Mouse (Mus musculus) heart, adult 10 weeks (tissue): Measurements from ENCODE around the gene Cox4i2. TPM values are rescaled to one million over a fixed set of nuclear protein-coding genes. Genes with fewer than 3 reads are reported as not detected.

Source experiments
- polyA plus RNA-seq: library from polyadenylated mRNA; stranded (reverse); fragments of 350-450 nt; fragmentation: Illumina TruSeq; extraction: RNeasy Lipid Tissue Mini Kit (QIAGEN cat#74804); gene quantifications from one replicate; pipeline ENCODE4 v1.2.3, GENCODE M21; 2014; ENCODE audit warnings: low read depth, low replicate concordance

Gene Cox4i2
- 20.2 TPM for polyA plus RNA-seq

GRCm38 (mm10) chr2:152753944-152754711, at the start of gene Cox4i2:
Gene Cox4i2, plus strand, starts transcription at chr2:152754173.

GRCm38 (mm10) chr2:152736090-152736601, 17.8 kb upstream of the Cox4i2 start, which contains the start of gene Id1:
Gene Id1, plus strand, starts transcription at chr2:152736251.

Other genes starting within 250 kb of the Cox4i2 start
- gene Defb26, start 242.5 kb upstream of the Cox4i2 start, polyA plus RNA-seq = not detected
- gene Defb28, start 235.9 kb upstream of the Cox4i2 start, polyA plus RNA-seq = not detected
- not detected for gene Defb29, start 214.1 kb upstream of the Cox4i2 start, polyA plus RNA-seq
- not detected for gene Gm17416, start 184.8 kb upstream of the Cox4i2 start, polyA plus RNA-seq
- not detected for gene Defb21, start 181.4 kb upstream of the Cox4i2 start, polyA plus RNA-seq
- not detected for gene Defb19, start 173.9 kb upstream of the Cox4i2 start, polyA plus RNA-seq
- not detected for gene Defb45, start 154.8 kb upstream of the Cox4i2 start, polyA plus RNA-seq
- gene Defb36, start 149.8 kb upstream of the Cox4i2 start, polyA plus RNA-seq = not detected
- not detected for gene Defb25, start 131.1 kb upstream of the Cox4i2 start, polyA plus RNA-seq
- gene Rem1, start 127.2 kb upstream of the Cox4i2 start, polyA plus RNA-seq = 7.0 TPM
- gene H13, start 84.7 kb upstream of the Cox4i2 start, polyA plus RNA-seq = 35.5 TPM
- 16.7 TPM for gene Mcts2, start 67.1 kb upstream of the Cox4i2 start, polyA plus RNA-seq
- 95.2 TPM for gene Id1, start 17.9 kb upstream of the Cox4i2 start, polyA plus RNA-seq
- 36.1 TPM for gene Bcl2l1, start 77.6 kb downstream of the Cox4i2 start, polyA plus RNA-seq
- gene Tpx2, start 93.8 kb downstream of the Cox4i2 start, polyA plus RNA-seq = 0.84 TPM
- 0.29 TPM for gene Mylk2, start 157.2 kb downstream of the Cox4i2 start, polyA plus RNA-seq
- 8.3 TPM for gene Foxs1, start 179.0 kb downstream of the Cox4i2 start, polyA plus RNA-seq
- gene Dusp15, start 197.5 kb downstream of the Cox4i2 start, polyA plus RNA-seq = not detected
- not detected for gene Ttll9, start 208.3 kb downstream of the Cox4i2 start, polyA plus RNA-seq